Mouse (Mus musculus) midbrain, embryonic 12.5 days (tissue): ENCODE measurements around the gene Zfp653. TPM values are rescaled to one million over a fixed set of nuclear protein-coding genes. Genes with fewer than 3 reads are reported as not detected.

Source experiments
- ATAC-seq: fragments of 200-750 bp; cut with Nextera tagmentation; 2 replicates; pipeline ENCODE4 v1.8.0; 2017; ENCODE audit warnings: low read depth, moderate TSS enrichment, moderate library complexity; ENCODE audit not compliant: low FRiP score
- H3K27ac ChIP-seq: fragments of 300-500 bp; sonication (generic); replicated peaks from 2 replicates; pipeline ENCODE4 v1.5.1; 2016; ENCODE audit warnings: mild to moderate bottlenecking
- H3K27me3 ChIP-seq: fragments of 300-500 bp; sonication (generic); 2 replicates; pipeline ENCODE4 v1.6.1; 2016; ENCODE audit warnings: mild to moderate bottlenecking
- H3K36me3 ChIP-seq: fragments of 300-500 bp; sonication (generic); 2 replicates; pipeline ENCODE4 v1.6.1; 2016
- H3K4me1 ChIP-seq: fragments of 300-500 bp; sonication (generic); 2 replicates; pipeline ENCODE4 v1.6.1; 2016
- H3K4me2 ChIP-seq: fragments of 300-500 bp; sonication (generic); replicated peaks from 2 replicates; pipeline ENCODE4 v1.6.1; 2016; ENCODE audit warnings: mild to moderate bottlenecking, moderate library complexity
- H3K4me3 ChIP-seq: fragments of 300-500 bp; sonication (generic); 2 replicates; pipeline ENCODE4 v1.5.1; 2016; ENCODE audit warnings: mild to moderate bottlenecking
- H3K9ac ChIP-seq: fragments of 300-500 bp; sonication (generic); replicated peaks from 2 replicates; pipeline ENCODE4 v1.6.1; 2016; ENCODE audit warnings: mild to moderate bottlenecking, moderate library complexity
- H3K9me3 ChIP-seq: fragments of 300-500 bp; sonication (generic); 2 replicates; pipeline ENCODE4 v1.6.1; 2016; ENCODE audit warnings: mild to moderate bottlenecking
- WGBS: fragments of 180-500 bp; shearing (Covaris S2); methylation state at CpG from one replicate; pipeline ENCODE4 v1.1.7; 2016; 5-methylcytosine and 5-hydroxymethylcytosine counted together
- microRNA-seq: library from miRNA; unstranded; fragments of <30 nt; microRNA quantifications from one replicate; pipeline ENCODE4, GENCODE M21; 2017
- polyA plus RNA-seq: library from polyadenylated mRNA; unstranded; fragments of >200 nt; fragmentation: Nextera tagmentation; extraction: Ambion mirVana; gene quantifications from 2 replicates; pipeline ENCODE4 v1.2.1, GENCODE M21; 2016

Zfp653 gene
- polyA plus RNA-seq, 1 experiment from 2014 or later, result 21.2 TPM

- no peaks in the 10 kb centered on the region for H3K9me3 ChIP-seq
- H3K27ac ChIP-seq, result no peak overlapping the region
- H3K9ac ChIP-seq, result no peak overlapping the region
- ATAC-seq, result no peak
- no peaks in the 10 kb centered on the region for H3K27me3 ChIP-seq
- H3K36me3 ChIP-seq, result peaks cover 82% of the 10 kb centered on the region
- no peaks in the 10 kb centered on the region; the same call in 1 of the 2 replicates for H3K4me1 ChIP-seq
- H3K4me2 ChIP-seq, result no peak overlapping the region
- 70% methylated on average over 10 of the region's 10 CpGs for WGBS
- H3K4me3 ChIP-seq, result no peak overlapping the region
Measured at GRCm38 (mm10) chr9:22016245-22016644, 54.9 kb downstream of the Zfp653 start.

- Histone ChIP-seq H3K9me3 (no peaks in the 10 kb centered on the region), H3K27me3 (no peaks in the 10 kb centered on the region), H3K4me2 (no peak overlapping the region), H3K36me3 (peaks cover 92% of the 10 kb centered on the region), H3K4me3 (no peak overlapping the region), H3K4me1 (no peaks in the 10 kb centered on the region; the same call in 1 of the 2 replicates), H3K27ac (0 out of 2 replicates have a peak overlapping the region, but pooled peaks have one; percentile 49), H3K9ac (no peak overlapping the region)
- ATAC-seq, result no peak
- 93% methylated on average over 13 of the region's 13 CpGs for WGBS
Measured at GRCm38 (mm10) chr9:22012731-22013130, 58.4 kb downstream of the Zfp653 start.

GRCm38 (mm10) chr9:22011055-22011454, 60.1 kb downstream of the Zfp653 start:
- no peak overlapping the region for H3K9ac ChIP-seq
- H3K9me3 ChIP-seq, result no peaks in the 10 kb centered on the region
- peak overlapping the region; percentile 20; the same call in 1 of the 2 replicates for H3K27ac ChIP-seq
- no peak overlapping the region for H3K4me2 ChIP-seq
- H3K4me3 ChIP-seq, result no peak overlapping the region
- 0 out of 2 replicates have a peak, but pooled peaks cover 1% of the 10 kb centered on the region for H3K4me1 ChIP-seq
- ATAC-seq, result no peak
- H3K36me3 ChIP-seq, result peaks cover 96% of the 10 kb centered on the region
- no peaks in the 10 kb centered on the region for H3K27me3 ChIP-seq
- WGBS, result 84% methylated on average over 5 of the region's 5 CpGs

Small RNAs within 50 kb of the gene (microRNA-seq; reads per million reads assigned to microRNA genes)
- not detected for gene Mir7084

Other genes starting within 250 kb of the Zfp653 start
- gene Angptl8, start 235.9 kb downstream of the Zfp653 start, polyA plus RNA-seq, result 0.28 and 0.64 TPM in 2 replicates
- 20.0 and 24.5 TPM in 2 replicates for gene Dock6, start 218.7 kb downstream of the Zfp653 start, polyA plus RNA-seq
- 13.2 and 13.4 TPM in 2 replicates for gene Rab3d, start 153.2 kb downstream of the Zfp653 start, polyA plus RNA-seq
- 6.1 and 6.9 TPM in 2 replicates for gene Ccdc159, start 143.9 kb downstream of the Zfp653 start, polyA plus RNA-seq
- 32.7 and 36.9 TPM in 2 replicates for gene Tmem205, start 143.8 kb downstream of the Zfp653 start, polyA plus RNA-seq
- gene Plppr2, start 134.3 kb downstream of the Zfp653 start, polyA plus RNA-seq, result 45.6 and 47.0 TPM in 2 replicates
- 7.8 and 8.1 TPM in 2 replicates for gene Swsap1, start 115.6 kb downstream of the Zfp653 start, polyA plus RNA-seq
- 3.0 and 3.4 TPM in 2 replicates for gene Epor, start 107.9 kb downstream of the Zfp653 start, polyA plus RNA-seq
- gene Rgl3, start 81.9 kb downstream of the Zfp653 start, polyA plus RNA-seq, result 2.7 TPM in 2 replicates
- gene Ccdc151, start 68.7 kb downstream of the Zfp653 start, polyA plus RNA-seq, result 3.8 and 4.9 TPM in 2 replicates
- gene Prkcsh, start 68.6 kb downstream of the Zfp653 start, polyA plus RNA-seq, result 99.2 and 100.0 TPM in 2 replicates
- gene Elavl3, start 19.4 kb downstream of the Zfp653 start, polyA plus RNA-seq, result 60.4 and 61.9 TPM in 2 replicates
- not detected in 2 replicates for gene Gm49318, start 117 bp downstream of the Zfp653 start, polyA plus RNA-seq
- gene Ecsit, start 14.1 kb upstream of the Zfp653 start, polyA plus RNA-seq, result 35.6 and 40.7 TPM in 2 replicates
- gene Cnn1, start 27.8 kb upstream of the Zfp653 start, polyA plus RNA-seq, result 6.7 TPM in 2 replicates
- gene Elof1, start 45.8 kb upstream of the Zfp653 start, polyA plus RNA-seq, result 178 and 187 TPM in 2 replicates
- gene Acp5, start 64.3 kb upstream of the Zfp653 start, polyA plus RNA-seq, result 5.7 and 9.4 TPM in 2 replicates
- gene Pigyl, start 85.5 kb upstream of the Zfp653 start, polyA plus RNA-seq, result 62.0 and 66.8 TPM in 2 replicates
- 0.12 and 0.24 TPM in 2 replicates for gene Zfp872, start 116.7 kb upstream of the Zfp653 start, polyA plus RNA-seq
- gene Zfp809, start 154.3 kb upstream of the Zfp653 start, polyA plus RNA-seq, result 12.2 and 12.7 TPM in 2 replicates
- 7.5 and 7.6 TPM in 2 replicates for gene Zfp599, start 188.5 kb upstream of the Zfp653 start, polyA plus RNA-seq
- 37.3 and 40.5 TPM in 2 replicates for gene Zfp810, start 236.3 kb upstream of the Zfp653 start, polyA plus RNA-seq